Mouse (Mus musculus) small intestine, adult 2 months (tissue): ENCODE results near the gene Tial1. TPM values are rescaled to one million over a fixed set of nuclear protein-coding genes. Genes with fewer than 3 reads are reported as not detected.
A peak's percentile ranks its signal among the peaks of the same experiment; 100 is the strongest.

ENCODE experiments used
- H3K27ac ChIP-seq: fragments of 200-500 bp; 2 replicates; pipeline ENCODE4 v1.5.1; 2012; ENCODE audit warnings: low read depth, low read length, control low read depth, inconsistent platforms; ENCODE audit not compliant: insufficient read depth
- H3K27me3 ChIP-seq: fragments of 200-500 bp; 2 replicates; pipeline ENCODE4 v1.6.1; 2012; ENCODE audit warnings: mild to moderate bottlenecking, moderate library complexity, low read length, inconsistent platforms; ENCODE audit not compliant: control insufficient read depth, insufficient read depth
- H3K36me3 ChIP-seq: fragments of 200-500 bp; 2 replicates; pipeline ENCODE4 v1.6.1; 2012; ENCODE audit warnings: mild to moderate bottlenecking, low read length, control low read depth, inconsistent platforms; ENCODE audit not compliant: control insufficient read depth, insufficient read depth
- H3K4me1 ChIP-seq: fragments of 200-500 bp; 2 replicates; pipeline ENCODE4 v1.6.1; 2012; ENCODE audit warnings: low read length, inconsistent platforms, mixed read lengths; ENCODE audit not compliant: control insufficient read depth, insufficient read depth, insufficient read length
- H3K4me3 ChIP-seq: fragments of 200-500 bp; 2 replicates; pipeline ENCODE4 v1.5.1; 2012; ENCODE audit warnings: low read depth, mild to moderate bottlenecking, control low read depth, inconsistent platforms, low read length, moderate library complexity
- CTCF ChIP-seq: fragments of 200-500 bp; IDR thresholded peaks from 2 replicates; pipeline ENCODE4 v1.5.1; 2012; ENCODE audit warnings: low read depth, mild to moderate bottlenecking, control low read depth, inconsistent platforms, low read length, moderate library complexity, mixed read lengths; ENCODE audit not compliant: insufficient replicate concordance, insufficient read length; ENCODE audit errors: extremely low read depth
- POLR2A ChIP-seq: fragments of 200-500 bp; IDR thresholded peaks from 2 replicates; pipeline ENCODE4 v1.6.1; 2012; ENCODE audit warnings: low read depth, mild to moderate bottlenecking, control low read depth, inconsistent platforms, low read length, moderate library complexity
- WGBS: fragments of 180-500 bp; shearing (Covaris S2); methylation state at CpG from one replicate; pipeline ENCODE4 v1.1.7; 2018; 5-methylcytosine and 5-hydroxymethylcytosine counted together
- polyA plus RNA-seq: library from polyadenylated mRNA; depleted of rRNA; stranded (reverse); fragments of >200 nt; gene quantifications from 2 replicates; pipeline ENCODE4 v1.2.3, GENCODE M21; 2012; rRNA removed

Tial1 gene
- polyA plus RNA-seq, 1 experiment = 11.6 TPM

DNA sequence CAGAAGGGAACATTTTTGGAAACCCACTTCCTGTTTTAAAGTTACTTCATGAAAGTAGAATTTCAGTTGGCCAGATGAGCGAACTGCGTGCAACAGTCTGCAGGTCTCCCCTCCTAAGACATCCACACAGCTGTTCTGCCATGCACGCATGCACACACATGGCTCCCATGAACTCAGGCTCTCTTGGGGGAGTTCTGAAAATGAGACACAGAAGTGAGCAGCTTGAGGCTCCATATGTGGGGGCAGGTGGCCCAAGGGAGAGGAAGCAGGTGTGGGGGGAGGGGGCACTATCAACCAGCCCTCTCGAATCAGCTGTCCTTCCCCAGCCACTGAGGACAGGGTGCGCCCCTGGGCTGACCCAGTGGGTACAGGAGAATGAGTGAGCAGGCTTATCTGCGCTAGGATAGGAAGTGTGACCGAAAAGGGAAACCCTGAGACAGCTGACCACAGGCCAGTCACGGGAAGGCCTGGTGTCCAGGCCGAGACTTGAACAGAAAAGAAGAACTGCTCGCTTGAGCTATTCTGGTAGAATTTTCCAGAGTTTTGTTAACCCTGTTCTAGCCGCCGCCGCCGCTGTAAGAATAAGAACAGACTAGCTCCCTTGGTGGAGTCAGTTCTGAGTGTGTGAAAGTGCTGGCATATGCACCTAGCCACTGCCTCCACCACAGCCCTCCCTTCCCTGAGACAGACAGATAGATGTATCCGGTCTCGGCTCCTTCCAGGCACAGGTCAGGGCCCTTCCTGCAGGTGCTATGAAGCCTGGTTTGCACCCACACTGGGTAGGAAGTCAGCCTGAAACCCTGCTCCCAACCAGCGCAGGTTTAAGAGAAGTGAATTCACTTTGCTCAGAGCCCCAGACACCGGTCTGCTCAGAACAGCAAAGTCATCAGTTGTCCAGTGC, 69.2 kb downstream of the Tial1 start:
- H3K27ac ChIP-seq = peak overlapping the region; percentile 68
- H3K4me1 ChIP-seq = peaks cover 8% of the 10 kb centered on the region
- WGBS = 75% methylated on average over 18 of the region's 18 CpGs
- no peak overlapping the region for H3K4me3 ChIP-seq
- TF ChIP-seq CTCF (no peak), POLR2A (no peak)
- no peaks in the 10 kb centered on the region for H3K27me3 ChIP-seq
- H3K36me3 ChIP-seq = no peaks in the 10 kb centered on the region

DNA sequence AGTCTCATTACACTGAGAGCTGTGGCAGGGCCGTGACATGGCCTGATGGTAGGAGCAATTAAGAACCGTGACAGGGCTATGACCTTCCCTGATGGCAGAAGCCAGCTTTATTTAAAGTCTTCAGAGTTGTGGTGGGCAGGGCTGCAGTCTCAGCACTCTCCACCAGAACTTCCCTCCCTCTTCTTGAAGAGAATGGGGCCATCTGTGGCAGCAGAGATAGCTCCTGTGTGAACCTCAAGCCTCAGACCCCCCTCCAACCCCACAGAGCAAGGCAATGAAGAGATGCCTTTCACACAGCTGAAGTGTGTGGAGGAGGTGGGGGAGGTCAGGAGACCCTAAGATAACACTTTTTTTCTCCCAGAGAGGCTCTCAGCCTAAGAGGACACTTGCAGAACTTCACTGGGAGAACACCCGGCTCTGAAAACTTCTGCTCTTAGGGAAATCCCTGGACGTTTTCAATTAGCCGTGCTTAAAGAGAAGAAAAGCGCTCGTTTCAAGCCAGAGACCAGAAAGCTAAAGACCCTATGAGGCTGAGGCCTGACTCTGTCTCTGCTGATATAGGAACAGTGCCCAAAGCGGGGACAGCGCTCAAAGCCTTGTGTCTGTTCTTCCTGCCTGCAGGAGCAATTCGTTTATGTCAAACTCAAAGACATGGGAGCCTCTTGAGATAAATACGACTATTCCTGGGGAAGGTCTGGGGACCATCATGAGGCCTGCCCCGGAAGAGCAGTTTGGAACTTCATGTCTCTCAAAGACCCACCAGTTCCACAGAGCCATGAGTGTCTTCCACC, 70.1 kb downstream of the Tial1 start:
- TF ChIP-seq CTCF = no peak
- TF ChIP-seq POLR2A = no peak
- peak overlapping the region; percentile 68 for H3K27ac ChIP-seq

More for the DNA sequence above, 70.1 kb downstream of the Tial1 start:
- WGBS = 66% methylated on average over 12 of the region's 12 CpGs
- no peaks in the 10 kb centered on the region for H3K27me3 ChIP-seq
- H3K4me1 ChIP-seq = peaks cover 8% of the 10 kb centered on the region
- no peaks in the 10 kb centered on the region for H3K36me3 ChIP-seq
- H3K4me3 ChIP-seq = no peak overlapping the region

Other genes with a start within 250 kb of the Tial1 start
- gene Armc5, start 224.4 kb downstream of the Tial1 start, polyA plus RNA-seq = 24.7 and 57.1 TPM in 2 replicates
- gene 9130023H24Rik, start 223.7 kb downstream of the Tial1 start, polyA plus RNA-seq = 0.60 and 0.71 TPM in 2 replicates
- gene Tgfb1i1, start 214.9 kb downstream of the Tial1 start, polyA plus RNA-seq = 38.0 and 56.7 TPM in 2 replicates
- gene Slc5a2, start 196.1 kb downstream of the Tial1 start, polyA plus RNA-seq = not detected in 2 replicates
- gene BC017158, start 163.5 kb downstream of the Tial1 start, polyA plus RNA-seq = 47.4 and 52.7 TPM in 2 replicates
- gene Rgs10, start 43.0 kb downstream of the Tial1 start, polyA plus RNA-seq = 3.4 and 9.0 TPM in 2 replicates
- gene Bag3, start 61.9 kb upstream of the Tial1 start, polyA plus RNA-seq = 25.0 and 32.8 TPM in 2 replicates
- 1.4 and 2.0 TPM in 2 replicates for gene Inpp5f, start 149.6 kb upstream of the Tial1 start, polyA plus RNA-seq